7 mouse cellular contexts compared by ENCODE assay signal in the genomic region with DNA sequence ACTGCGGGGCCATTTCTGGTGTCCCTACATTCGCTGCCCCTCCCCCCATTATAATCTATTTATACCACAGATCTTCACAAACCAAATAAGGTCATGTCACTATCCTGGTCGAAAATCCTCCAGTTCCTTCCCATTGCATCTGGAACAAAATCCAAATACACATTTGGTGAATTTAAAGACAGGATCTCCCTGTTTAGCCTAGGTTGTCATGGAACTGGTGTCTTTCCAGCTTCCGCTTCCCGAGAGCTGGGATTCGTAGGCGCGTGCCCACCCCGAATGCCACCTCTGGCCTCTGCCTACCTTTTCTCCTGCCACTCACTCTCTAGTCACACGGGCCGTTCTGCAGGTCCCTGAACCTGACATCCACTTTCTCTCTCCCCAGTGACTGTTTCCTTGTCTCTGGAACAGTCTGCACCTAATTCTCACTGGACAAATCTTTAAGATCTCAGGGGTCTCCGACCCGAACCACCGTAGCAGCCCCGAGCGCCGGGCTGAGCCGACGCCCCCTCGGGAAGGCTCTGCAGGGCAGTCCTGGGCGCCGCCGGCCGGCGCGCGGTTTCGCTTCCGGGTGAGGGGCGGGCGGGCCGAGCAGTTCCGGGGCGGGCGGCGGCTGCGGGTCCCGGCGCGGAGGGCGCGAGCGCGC. TPM values are rescaled to one million over a fixed set of nuclear protein-coding genes. Genes with fewer than 3 reads are reported as not detected.
DNase-seq lines count a peak whose midpoint lies in the region; ATAC-seq lines count a peak whose summit lies in the region.

Gene Mosmo, plus strand, starts transcription at position 618 of the 643 bp plus-strand sequence.

- H3K27ac ChIP-seq in intestine, embryonic 14.5 days (ENCODE audit: low read depth), result peak within 1 kb of the TSS; percentile 73

- H3K4me1 ChIP-seq in intestine, embryonic 14.5 days (replicated peaks; ENCODE audit: control insufficient read depth, insufficient read depth, low read length), result peaks cover 21% of the 10 kb centered on the region

- intact Hi-C loops in gastrocnemius, postnatal 36 days (cut with DNase I), result loop anchor here (5.0 kb wide), 2 partner anchors 50 to 240 kb away; partner anchors contain the start of gene Polr3e
- intact Hi-C loops in left cerebral cortex, postnatal 25 days (cut with DNase I), result loop anchor here (5.0 to 10.0 kb wide), 2 partner anchors 50 to 238 kb away; partner anchors contain the start of gene Polr3e

- peak; percentile 97 for ATAC-seq in intestine, embryonic 14.5 days (replicated peaks; ENCODE audit: low FRiP score, low TSS enrichment, low read depth)

- no peaks in the 10 kb centered on the region for H3K9me3 ChIP-seq in intestine, embryonic 14.5 days (ENCODE audit: control insufficient read depth, low read length)

- no peaks in the 10 kb centered on the region for H3K36me3 ChIP-seq in intestine, embryonic 14.5 days (ENCODE audit: control insufficient read depth, insufficient read depth, low read length)

- peak; percentile 87 for DNase-seq in adrenal gland, adult 2 months
- peak; percentile 89 for DNase-seq in embryo, embryonic 11 days
- DNase-seq in gastrocnemius, postnatal 36 days, result peak; percentile 47 to 53
- DNase-seq in intestine, embryonic 14.5 days (ENCODE audit: low spot score), result peak; percentile 89
- DNase-seq in left cerebral cortex, postnatal 25 days (ENCODE audit: low spot score in 2 of 2), result peak; percentile 57 to 65
- peak; percentile 82 for DNase-seq in mesoderm, embryonic 11.5 days (ENCODE audit: low read depth, low spot score)
- DNase-seq in right cerebral cortex, postnatal 4 days, result peak; percentile 79

- H3K4me2 ChIP-seq in intestine, embryonic 14.5 days (ENCODE audit: low read length), result peak within 1 kb of the TSS; percentile 61

- H3K9ac ChIP-seq in intestine, embryonic 14.5 days (ENCODE audit: low read length), result peak within 1 kb of the TSS; percentile 91

- peak within 1 kb of the TSS; percentile 93 for H3K4me3 ChIP-seq in intestine, embryonic 14.5 days (ENCODE audit: low read depth, low read length)

- H3K27me3 ChIP-seq in intestine, embryonic 14.5 days (replicated peaks; ENCODE audit: control insufficient read depth, insufficient read depth, low read length), result no peaks in the 10 kb centered on the region

- WGBS in intestine, embryonic 14.5 days, result under 1% methylated on average over 44 of the region's 44 CpGs

RNA-seq across cellular contexts. Expression of gene Mosmo, which starts in this region (rescaled TPM):
- 10 to 100 TPM; 29.3 to 41.6 TPM for total RNA-seq in adrenal gland, adult 2 months (2021)
- 30.9 and 43.3 TPM in 2 replicates for polyA plus RNA-seq in adrenal gland, adult 2 months (2012; rRNA removed)
- total RNA-seq in gastrocnemius, postnatal 36 days (2021), result 10 to 100 TPM; 16.4 to 16.7 TPM
- 13.1 and 15.1 TPM in 2 replicates for polyA plus RNA-seq in intestine, embryonic 14.5 days (2014; fragmentation: Nextera tagmentation; extraction: Ambion mirVana)
- total RNA-seq in left cerebral cortex, postnatal 25 days (2021), result 10 to 100 TPM; 70.4 to 83.7 TPM

Comparison
In these comparisons a context has a peak if more than half of its experiments do, and no peak if none do; other contexts are left out.
1. Peak in every context shown above with its lines: DNase-seq, ATAC-seq, H3K4me3 ChIP-seq and H3K27ac ChIP-seq.